Mouse (Mus musculus): ENCODE measurements around the gene B230217C12Rik.
"Not testable (repeated sequence)": the region's sequence is repeated elsewhere in the genome, so short reads cannot be mapped to it uniquely, and the experiment has no call there.

DNA sequence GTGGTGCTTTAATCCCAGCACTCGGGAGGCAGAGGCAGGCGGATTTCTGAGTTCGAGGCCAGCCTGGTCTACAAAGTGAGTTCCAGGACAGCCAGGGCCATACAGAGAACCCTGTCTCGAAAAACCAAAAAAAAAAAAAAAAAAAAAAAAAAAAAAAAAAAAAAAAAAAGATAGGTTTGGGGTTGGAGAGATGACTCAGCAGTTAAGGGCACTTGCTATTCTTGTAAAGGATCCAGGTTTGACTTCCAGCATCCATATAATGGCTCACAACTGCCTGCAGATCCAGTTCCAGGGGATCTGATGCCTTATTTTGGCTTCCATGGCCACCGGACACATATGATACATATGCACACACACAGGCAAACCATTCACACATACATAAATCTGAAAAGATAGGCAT, 31.8 kb downstream of the B230217C12Rik start:
- TF ChIP-seq CTCF (IDR thresholded peaks at IDR 0.05; ENCODE audit: borderline replicate concordance, extremely low read depth, insufficient read depth, insufficient read length); POLR2A (IDR thresholded peaks at IDR 0.05; ENCODE audit: borderline replicate concordance, extremely low read depth, insufficient read depth, insufficient read length, poor library complexity, severe bottlenecking): not testable (repeated sequence)
